Mouse (Mus musculus): ENCODE measurements around the gene Zfp978. TPM values are rescaled to one million over a fixed set of nuclear protein-coding genes. Genes with fewer than 3 reads are reported as not detected.
"Not testable (repeated sequence)": the region's sequence is repeated elsewhere in the genome, so short reads cannot be mapped to it uniquely, and the experiment has no call there.

Zfp978 gene
- polyA plus RNA-seq, 1 experiment from 2014 or later, result not detected

DNA sequence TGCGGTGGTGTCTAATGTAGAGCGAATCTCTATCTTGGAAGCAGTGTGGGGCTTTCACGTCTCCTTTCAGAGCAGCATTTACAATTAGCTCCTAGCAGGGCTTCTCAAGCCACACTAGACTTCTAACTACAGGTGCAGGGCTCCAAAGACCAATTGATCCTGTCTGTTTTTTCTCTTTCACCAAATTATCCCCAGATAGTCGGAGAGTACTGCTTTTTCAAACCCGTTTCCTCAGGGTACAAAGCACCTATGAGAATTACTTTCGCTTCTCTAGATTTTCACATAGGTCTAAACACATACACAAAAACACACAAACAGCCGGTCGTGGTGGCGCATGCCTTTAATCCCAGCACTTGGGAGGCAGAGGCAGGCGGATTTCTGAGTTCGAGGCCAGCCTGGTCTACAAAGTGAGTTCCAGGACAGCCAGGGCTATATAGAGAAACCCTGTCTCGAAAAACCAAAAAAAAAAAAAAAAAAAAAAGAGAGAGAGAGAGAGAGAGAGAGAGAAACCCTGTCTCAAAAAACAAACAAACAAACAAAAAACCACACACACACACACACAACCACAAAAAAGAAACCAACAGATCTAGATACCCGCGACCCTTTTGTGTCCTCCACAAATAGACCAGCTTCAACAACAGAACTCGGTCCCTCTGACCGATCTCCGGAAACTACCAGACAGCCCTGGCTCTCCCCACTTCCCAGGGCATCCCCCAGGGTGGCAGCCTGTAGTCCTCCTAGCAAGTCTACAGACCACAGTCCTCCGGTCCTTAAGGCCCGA is 12.0 kb upstream of the Zfp978 start:
- not testable (repeated sequence) for ATAC-seq
- H3K9me3 ChIP-seq (replicated peaks; ENCODE audit: control insufficient read depth, low read length, poor library complexity, severe bottlenecking), result peaks cover 46% of the 10 kb centered on the region
- 92% methylated on average over 18 of the region's 19 CpGs for WGBS

DNA sequence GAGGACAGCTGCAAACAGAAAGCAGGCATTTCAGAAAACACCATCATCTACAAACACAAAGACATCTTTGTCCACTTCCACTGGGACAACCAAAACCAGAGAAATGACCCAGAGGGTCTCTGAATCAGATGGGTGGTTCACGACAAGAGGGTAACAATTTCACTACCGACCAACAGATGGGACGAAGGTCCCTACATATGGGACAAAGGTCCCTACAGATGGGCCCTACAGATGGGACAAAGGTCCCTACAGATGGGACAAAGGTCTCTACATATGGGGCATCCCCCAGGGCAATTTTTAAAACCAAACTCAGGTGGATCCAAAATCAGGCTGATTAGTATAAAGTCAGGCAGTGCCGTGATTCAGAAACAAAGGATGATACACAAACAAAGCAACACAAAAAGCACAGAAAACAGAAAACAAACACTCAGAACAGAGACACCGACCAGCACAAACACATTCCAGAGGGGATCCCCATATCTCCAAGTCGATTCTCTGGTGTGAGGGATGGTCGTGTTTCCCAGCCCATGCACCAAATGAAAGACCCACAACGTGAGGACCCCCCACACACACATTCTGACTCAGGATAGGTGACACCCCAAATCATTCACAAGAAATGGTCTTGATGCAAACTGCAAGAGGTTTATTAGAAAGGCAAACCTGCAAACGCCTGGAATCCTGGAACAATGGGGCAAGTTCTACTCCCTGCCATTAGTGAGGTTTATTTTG is 11.3 kb upstream of the Zfp978 start:
- not testable (repeated sequence) for H3K4me2 ChIP-seq (ENCODE audit: low read length); H3K9ac ChIP-seq (ENCODE audit: low read depth, low read length); ATAC-seq; H3K4me1 ChIP-seq (ENCODE audit: control insufficient read depth, insufficient read depth, low read length); H3K27ac ChIP-seq (ENCODE audit: low read length); H3K36me3 ChIP-seq (ENCODE audit: control insufficient read depth, insufficient read depth, low read length); H3K4me3 ChIP-seq (ENCODE audit: low read depth, low read length); H3K27me3 ChIP-seq (ENCODE audit: control insufficient read depth, insufficient read depth, low read depth, low read length)
- WGBS, result 87% methylated on average over 9 of the region's 9 CpGs
- H3K9me3 ChIP-seq (replicated peaks; ENCODE audit: control insufficient read depth, low read length, poor library complexity, severe bottlenecking), result peaks cover 46% of the 10 kb centered on the region

More for the DNA sequence above, 12.0 kb upstream of the Zfp978 start:
- H3K4me2 ChIP-seq (ENCODE audit: low read length); H3K9ac ChIP-seq (ENCODE audit: low read depth, low read length); H3K36me3 ChIP-seq (ENCODE audit: control insufficient read depth, insufficient read depth, low read length); H3K27ac ChIP-seq (ENCODE audit: low read length); H3K27me3 ChIP-seq (ENCODE audit: control insufficient read depth, insufficient read depth, low read depth, low read length); H3K4me1 ChIP-seq (ENCODE audit: control insufficient read depth, insufficient read depth, low read length); H3K4me3 ChIP-seq (ENCODE audit: low read depth, low read length): not testable (repeated sequence)

DNA sequence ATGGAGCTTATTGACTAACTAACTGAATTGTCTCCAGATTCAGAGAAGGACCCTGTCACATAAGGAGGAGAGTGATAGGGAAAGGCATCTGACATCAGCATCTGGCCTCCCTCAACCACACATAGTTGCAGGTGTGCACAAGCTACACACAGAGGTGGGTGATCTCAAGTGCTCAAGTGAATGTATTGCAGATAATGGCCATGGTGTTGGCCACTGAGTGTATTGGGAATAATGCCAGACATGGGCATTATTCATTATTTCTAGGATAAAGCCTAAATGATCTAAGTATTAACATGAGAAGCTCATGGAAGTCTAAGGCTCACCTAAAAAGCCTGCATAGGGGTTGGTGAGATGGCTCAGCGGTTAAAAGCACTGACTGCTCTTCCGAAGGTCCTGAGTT is 10.6 kb upstream of the Zfp978 start:
- peaks cover 43% of the 10 kb centered on the region for H3K9me3 ChIP-seq (replicated peaks; ENCODE audit: control insufficient read depth, low read length, poor library complexity, severe bottlenecking)
- WGBS, result 83% methylated on average over 2 of the region's 2 CpGs
- ATAC-seq, result not testable (repeated sequence)

DNA sequence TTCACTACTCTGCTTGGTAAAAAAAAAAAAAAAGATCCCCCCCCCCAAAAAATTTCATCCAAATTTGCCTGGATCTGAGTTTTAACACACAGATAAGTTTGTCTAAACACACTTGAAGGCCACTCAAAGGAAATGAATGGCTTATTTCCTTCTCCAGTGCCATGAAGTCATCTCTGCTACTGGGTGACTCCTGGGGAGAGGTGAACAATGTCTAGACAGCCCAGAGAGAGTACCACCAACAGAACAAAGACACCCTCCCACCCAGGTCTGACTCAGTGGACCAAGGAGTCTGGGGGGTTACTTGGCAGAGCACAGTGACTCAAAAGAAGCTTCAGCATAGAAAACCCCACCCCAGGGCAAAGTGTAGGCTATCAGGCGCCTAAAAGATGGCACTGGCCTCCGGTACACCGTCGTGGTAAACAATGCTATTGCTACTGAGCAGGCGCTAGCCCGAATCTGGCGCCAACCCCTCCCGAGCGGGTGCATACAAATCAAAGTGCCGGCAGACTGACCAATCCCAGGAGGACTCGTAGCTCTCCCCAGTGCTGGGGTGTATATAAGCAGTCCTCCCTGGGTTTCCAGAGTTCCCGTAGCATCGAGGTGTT is 9.6 kb upstream of the Zfp978 start:
- not testable (repeated sequence) for H3K27ac ChIP-seq (ENCODE audit: low read length); H3K36me3 ChIP-seq (ENCODE audit: control insufficient read depth, insufficient read depth, low read length); H3K27me3 ChIP-seq (ENCODE audit: control insufficient read depth, insufficient read depth, low read depth, low read length); H3K4me2 ChIP-seq (ENCODE audit: low read length); H3K4me1 ChIP-seq (ENCODE audit: control insufficient read depth, insufficient read depth, low read length); H3K9ac ChIP-seq (ENCODE audit: low read depth, low read length); ATAC-seq; H3K4me3 ChIP-seq (ENCODE audit: low read depth, low read length)
- WGBS, result 87% methylated on average over 9 of the region's 13 CpGs
- peaks cover 38% of the 10 kb centered on the region for H3K9me3 ChIP-seq (replicated peaks; ENCODE audit: control insufficient read depth, low read length, poor library complexity, severe bottlenecking)

More for the DNA sequence above, 10.6 kb upstream of the Zfp978 start:
- H3K27me3 ChIP-seq (ENCODE audit: control insufficient read depth, insufficient read depth, low read depth, low read length); H3K36me3 ChIP-seq (ENCODE audit: control insufficient read depth, insufficient read depth, low read length); H3K9ac ChIP-seq (ENCODE audit: low read depth, low read length); H3K4me2 ChIP-seq (ENCODE audit: low read length); H3K27ac ChIP-seq (ENCODE audit: low read length); H3K4me1 ChIP-seq (ENCODE audit: control insufficient read depth, insufficient read depth, low read length); H3K4me3 ChIP-seq (ENCODE audit: low read depth, low read length): not testable (repeated sequence)

DNA sequence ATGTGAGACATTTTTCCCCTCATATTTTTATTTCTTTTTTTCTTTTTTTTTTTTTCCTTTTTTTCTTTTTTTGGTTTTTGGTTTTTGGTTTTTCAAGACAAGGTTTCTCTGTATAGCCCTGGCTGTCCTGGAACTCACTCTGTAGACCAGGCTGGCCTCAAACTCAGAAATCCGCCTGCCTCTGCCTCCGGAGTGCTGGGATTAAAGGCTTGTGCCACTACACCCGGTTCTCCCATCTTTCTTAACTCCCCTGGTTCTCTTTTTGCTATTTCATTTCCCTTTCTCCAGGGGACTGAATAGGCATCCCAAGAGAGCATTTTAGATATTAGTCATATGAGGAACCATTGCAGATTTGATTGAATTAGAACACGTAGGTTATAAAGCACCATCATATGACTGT is 7.5 kb upstream of the Zfp978 start:
- not testable (repeated sequence) for H3K36me3 ChIP-seq (ENCODE audit: control insufficient read depth, insufficient read depth, low read length); ATAC-seq; H3K27me3 ChIP-seq (ENCODE audit: control insufficient read depth, insufficient read depth, low read depth, low read length); H3K4me1 ChIP-seq (ENCODE audit: control insufficient read depth, insufficient read depth, low read length); H3K4me2 ChIP-seq (ENCODE audit: low read length); H3K9ac ChIP-seq (ENCODE audit: low read depth, low read length); H3K4me3 ChIP-seq (ENCODE audit: low read depth, low read length); H3K27ac ChIP-seq (ENCODE audit: low read length)
- WGBS, result 90% methylated on average over 4 of the region's 4 CpGs
- H3K9me3 ChIP-seq (replicated peaks; ENCODE audit: control insufficient read depth, low read length, poor library complexity, severe bottlenecking), result peaks cover 26% of the 10 kb centered on the region

DNA sequence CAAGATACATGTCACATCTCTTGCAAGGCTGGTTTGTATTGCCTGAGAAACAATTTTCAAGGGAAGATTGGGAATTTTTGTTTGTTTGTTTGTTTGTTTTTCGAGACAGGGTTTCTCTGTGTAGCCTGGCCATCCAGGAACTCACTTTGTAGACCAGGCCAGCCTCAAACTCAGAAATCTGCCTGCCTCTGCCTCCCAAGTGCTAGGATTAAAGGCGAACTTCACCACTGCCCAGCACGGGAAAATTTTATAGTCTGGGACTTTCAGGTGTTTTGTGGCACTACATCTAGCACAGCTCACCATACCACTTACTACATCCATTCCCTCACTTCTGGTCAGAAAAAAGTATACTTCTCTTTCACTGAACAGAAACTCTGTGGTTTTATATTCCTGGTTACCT is 5.1 kb upstream of the Zfp978 start:
- not testable (repeated sequence) for H3K4me2 ChIP-seq (ENCODE audit: low read length); H3K36me3 ChIP-seq (ENCODE audit: control insufficient read depth, insufficient read depth, low read length); H3K9me3 ChIP-seq (replicated peaks; ENCODE audit: control insufficient read depth, low read length, poor library complexity, severe bottlenecking); H3K4me1 ChIP-seq (ENCODE audit: control insufficient read depth, insufficient read depth, low read length); H3K9ac ChIP-seq (ENCODE audit: low read depth, low read length); H3K27me3 ChIP-seq (ENCODE audit: control insufficient read depth, insufficient read depth, low read depth, low read length); H3K4me3 ChIP-seq (ENCODE audit: low read depth, low read length); H3K27ac ChIP-seq (ENCODE audit: low read length); ATAC-seq
- no CpG with 5 or more reads among the region's 3 CpGs for WGBS

DNA sequence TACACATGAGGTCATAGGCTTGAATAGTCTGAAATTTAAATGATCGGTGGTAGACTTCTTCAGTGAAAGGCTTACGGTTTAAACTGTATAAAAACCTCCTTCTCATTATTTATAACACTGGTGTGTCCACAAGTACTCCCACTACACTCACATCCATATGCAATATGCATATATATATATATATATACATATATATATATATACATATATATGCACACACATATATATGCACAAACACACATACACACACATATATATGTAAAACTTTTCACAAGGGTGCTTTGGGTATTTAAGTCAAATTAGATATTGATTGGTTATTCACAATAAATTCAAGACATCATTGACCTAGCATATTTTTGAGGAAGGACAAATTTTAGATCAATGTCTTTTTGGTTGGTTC is 3.9 kb upstream of the Zfp978 start:
- not testable (repeated sequence) for H3K4me2 ChIP-seq (ENCODE audit: low read length); H3K27me3 ChIP-seq (ENCODE audit: control insufficient read depth, insufficient read depth, low read depth, low read length); H3K36me3 ChIP-seq (ENCODE audit: control insufficient read depth, insufficient read depth, low read length); H3K9ac ChIP-seq (ENCODE audit: low read depth, low read length); ATAC-seq; H3K4me1 ChIP-seq (ENCODE audit: control insufficient read depth, insufficient read depth, low read length); H3K4me3 ChIP-seq (ENCODE audit: low read depth, low read length); H3K27ac ChIP-seq (ENCODE audit: low read length); H3K9me3 ChIP-seq (replicated peaks; ENCODE audit: control insufficient read depth, low read length, poor library complexity, severe bottlenecking)
- WGBS, result no CpG with 5 or more reads among the region's 2 CpGs

DNA sequence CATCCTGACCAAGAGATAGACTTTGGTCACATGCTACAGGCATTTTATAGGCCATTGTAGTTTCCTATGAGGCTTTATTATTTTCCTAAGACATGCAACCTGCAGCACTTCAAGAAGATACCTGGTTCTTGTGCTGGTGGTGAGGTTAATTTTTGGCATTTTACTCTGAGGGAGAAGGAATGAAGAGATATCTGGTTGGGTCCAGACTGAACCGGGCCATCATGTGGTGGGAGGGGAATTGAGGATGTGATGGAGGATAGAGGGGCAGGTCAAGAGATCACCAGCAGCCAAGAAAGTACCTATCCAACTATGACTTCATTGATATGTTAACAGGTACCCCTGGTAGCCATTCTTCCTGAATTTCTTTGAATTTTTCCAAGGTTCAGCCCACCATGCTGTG is 769 bp downstream of the Zfp978 start:
- ATAC-seq; H3K36me3 ChIP-seq (ENCODE audit: control insufficient read depth, insufficient read depth, low read length); H3K9ac ChIP-seq (ENCODE audit: low read depth, low read length); H3K4me3 ChIP-seq (ENCODE audit: low read depth, low read length); H3K9me3 ChIP-seq (replicated peaks; ENCODE audit: control insufficient read depth, low read length, poor library complexity, severe bottlenecking); H3K4me1 ChIP-seq (ENCODE audit: control insufficient read depth, insufficient read depth, low read length); H3K27me3 ChIP-seq (ENCODE audit: control insufficient read depth, insufficient read depth, low read depth, low read length); H3K4me2 ChIP-seq (ENCODE audit: low read length); H3K27ac ChIP-seq (ENCODE audit: low read length): not testable (repeated sequence)
- no CpG with 5 or more reads among the region's 1 CpGs for WGBS

DNA sequence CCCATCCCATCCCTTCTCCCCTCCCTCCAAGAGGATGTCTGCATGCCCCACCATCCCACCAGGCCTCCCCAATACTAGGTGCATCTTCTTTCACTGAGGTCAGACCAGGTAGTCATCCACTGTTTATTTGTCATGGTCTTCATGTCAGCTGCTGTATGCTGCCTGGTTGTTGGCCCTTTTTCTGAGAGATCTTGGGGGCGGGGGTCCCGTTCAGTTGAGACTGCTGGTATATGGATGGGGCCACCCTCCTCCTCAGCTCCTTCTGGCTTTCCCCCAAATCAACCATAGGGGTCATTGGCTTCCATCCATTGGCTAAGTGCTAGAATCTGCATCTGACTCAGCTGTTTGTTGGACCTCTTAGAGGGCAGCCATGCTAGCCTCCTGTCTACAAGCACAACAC is 8.5 kb downstream of the Zfp978 start:
- H3K9ac ChIP-seq (ENCODE audit: low read depth, low read length); ATAC-seq; H3K4me2 ChIP-seq (ENCODE audit: low read length); H3K27me3 ChIP-seq (ENCODE audit: control insufficient read depth, insufficient read depth, low read depth, low read length); H3K27ac ChIP-seq (ENCODE audit: low read length); H3K4me1 ChIP-seq (ENCODE audit: control insufficient read depth, insufficient read depth, low read length); H3K4me3 ChIP-seq (ENCODE audit: low read depth, low read length); H3K36me3 ChIP-seq (ENCODE audit: control insufficient read depth, insufficient read depth, low read length); H3K9me3 ChIP-seq (replicated peaks; ENCODE audit: control insufficient read depth, low read length, poor library complexity, severe bottlenecking): not testable (repeated sequence)
- no CpG with 5 or more reads among the region's 2 CpGs for WGBS

Data from midbrain, embryonic 16.5 days (tissue).